Mouse (Mus musculus) spleen, adult 2 months (tissue): ENCODE measurements around the gene Vwa8.

Source experiments
- CTCF ChIP-seq: fragments of 200-500 bp; IDR thresholded peaks from 2 replicates; pipeline ENCODE4 v1.5.1; 2011; ENCODE audit warnings: mild to moderate bottlenecking, inconsistent platforms; ENCODE audit not compliant: insufficient read depth, insufficient read length, insufficient replicate concordance; ENCODE audit errors: extremely low read depth
- POLR2A ChIP-seq: fragments of 200-500 bp; IDR thresholded peaks from 2 replicates; pipeline ENCODE4 v1.6.1; 2011; ENCODE audit warnings: low read depth, low read length, inconsistent platforms

GRCm38 (mm10) chr14:79208468-79208867 lies 359.6 kb downstream of the Vwa8 start:
- no peak for TF ChIP-seq CTCF
- TF ChIP-seq POLR2A = no peak
